In genomic region chr11:88598150-88598847, GRCm38 (mm10) we compare ENCODE assay signal across 9 mouse cellular contexts.
DNase-seq lines count a peak whose midpoint lies in the region; ATAC-seq and TF ChIP-seq lines count a peak whose summit lies in the region.
"Had no signal": no experiment of that assay in that cellular context is flagged by ENCODE, and none has a peak within 500 bp of the region (broad histone marks: within the 10 kb centered on the region; RNA-seq: fewer than 3 reads in every experiment).

No protein-coding gene starts in this region.

- ATAC-seq in hindbrain, embryonic 11.5 days (ENCODE audit: low FRiP score) = no peak
- no peak for ATAC-seq in hindbrain, embryonic 15.5 days (ENCODE audit: low FRiP score, low read depth)

- peaks cover 83% of the 10 kb centered on the region for H3K4me1 ChIP-seq in hindbrain, embryonic 10.5 days (replicated peaks)
- peaks cover 12% of the 10 kb centered on the region; the same call in 1 of the 2 replicates for H3K4me1 ChIP-seq in hindbrain, embryonic 11.5 days (replicated peaks; ENCODE audit: control insufficient read depth, insufficient read depth, low read length)
- peaks cover 55% of the 10 kb centered on the region for H3K4me1 ChIP-seq in thymus, adult 2 months (replicated peaks; ENCODE audit: control insufficient read depth, insufficient read depth, low read length)
- H3K4me1 ChIP-seq in hindbrain, embryonic 15.5 days (replicated peaks) = peaks cover 48% of the 10 kb centered on the region
- H3K4me1 ChIP-seq in small intestine, adult 2 months (ENCODE audit: control insufficient read depth, insufficient read depth, insufficient read length, low read length) = peaks cover 17% of the 10 kb centered on the region

- no peak for DNase-seq in hindbrain, embryonic 10.5 days (ENCODE audit: low spot score)
- no peak for DNase-seq in hindbrain, embryonic 11.5 days (ENCODE audit: low spot score)
- no peak for DNase-seq in thymus, adult 2 months
- DNase-seq in thymus, postnatal 14 days = no peak
- DNase-seq in urinary bladder, adult 2 months (ENCODE audit: low spot score) = no peak
- DNase-seq in frontal cortex, postnatal 10 days (ENCODE audit: low spot score in 2 of 2) = no peak
- DNase-seq: kidney, adult 8-10 months had no signal

- WGBS in hindbrain, embryonic 10.5 days = 73% methylated on average over 11 of the region's 11 CpGs
- 77% methylated on average over 11 of the region's 11 CpGs for WGBS in hindbrain, embryonic 11.5 days
- WGBS in thymus, adult 2 months = 40% methylated on average over 11 of the region's 11 CpGs
- WGBS in hindbrain, embryonic 15.5 days = 55% methylated on average over 11 of the region's 11 CpGs
- 77% methylated on average over 11 of the region's 11 CpGs for WGBS in small intestine, adult 2 months

- no peak for TF ChIP-seq POLR2A in thymus, adult 2 months (IDR thresholded peaks at IDR 0.05; ENCODE audit: control insufficient read depth, extremely low read depth, insufficient read depth, low read length, poor library complexity)
- no peak for TF ChIP-seq POLR2A in small intestine, adult 2 months (IDR thresholded peaks at IDR 0.05; ENCODE audit: low read depth, low read length)

- H3K27me3 ChIP-seq in hindbrain, embryonic 10.5 days (ENCODE audit: insufficient read depth, poor library complexity, severe bottlenecking) = no peaks in the 10 kb centered on the region
- no peaks in the 10 kb centered on the region for H3K27me3 ChIP-seq in hindbrain, embryonic 11.5 days (ENCODE audit: control insufficient read depth, insufficient read depth, low read length)
- no peaks in the 10 kb centered on the region for H3K27me3 ChIP-seq in thymus, adult 2 months (ENCODE audit: control insufficient read depth, insufficient read depth, low read length)
- no peaks in the 10 kb centered on the region for H3K27me3 ChIP-seq in hindbrain, embryonic 15.5 days
- no peaks in the 10 kb centered on the region for H3K27me3 ChIP-seq in small intestine, adult 2 months (ENCODE audit: control insufficient read depth, insufficient read depth, low read length)

- no peak overlapping the region for H3K4me2 ChIP-seq in hindbrain, embryonic 11.5 days (replicated peaks; ENCODE audit: low read depth, low read length)
- no peak overlapping the region for H3K4me2 ChIP-seq in hindbrain, embryonic 15.5 days

- TF ChIP-seq CTCF in thymus, adult 2 months (IDR thresholded peaks at IDR 0.05; ENCODE audit: borderline replicate concordance, control insufficient read depth, extremely low read depth, insufficient read depth, low read length, poor library complexity) = no peak
- no peak for TF ChIP-seq CTCF in small intestine, adult 2 months (IDR thresholded peaks at IDR 0.05; ENCODE audit: extremely low read depth, insufficient read length, insufficient replicate concordance, low read depth, low read length)

- H3K27ac ChIP-seq in hindbrain, embryonic 10.5 days = peak overlapping the region; percentile 46; the same call in 1 of the 2 replicates
- no peak overlapping the region for H3K27ac ChIP-seq in hindbrain, embryonic 11.5 days (ENCODE audit: low read depth, low read length)
- peak overlapping the region; percentile 94 for H3K27ac ChIP-seq in thymus, adult 2 months (ENCODE audit: control insufficient read depth, insufficient read depth, low read length)
- H3K27ac ChIP-seq in hindbrain, embryonic 15.5 days (replicated peaks) = peak overlapping the region; percentile 66
- H3K27ac ChIP-seq in small intestine, adult 2 months (ENCODE audit: insufficient read depth, low read depth, low read length) = peak overlapping the region; percentile 23

- H3K9me3 ChIP-seq in hindbrain, embryonic 10.5 days = no peaks in the 10 kb centered on the region
- H3K9me3 ChIP-seq in hindbrain, embryonic 11.5 days (ENCODE audit: control insufficient read depth, low read length) = no peaks in the 10 kb centered on the region
- H3K9me3 ChIP-seq in hindbrain, embryonic 15.5 days = no peaks in the 10 kb centered on the region

- H3K9ac ChIP-seq in hindbrain, embryonic 11.5 days (ENCODE audit: low read depth, low read length) = no peak overlapping the region
- no peak overlapping the region for H3K9ac ChIP-seq in hindbrain, embryonic 15.5 days

- H3K4me3 ChIP-seq in hindbrain, embryonic 10.5 days = no peak overlapping the region
- no peak overlapping the region for H3K4me3 ChIP-seq in hindbrain, embryonic 11.5 days (ENCODE audit: low read depth, low read length)
- H3K4me3 ChIP-seq in thymus, adult 2 months (ENCODE audit: control insufficient read depth, insufficient read depth, low read length) = no peak overlapping the region
- H3K4me3 ChIP-seq in hindbrain, embryonic 15.5 days = no peak overlapping the region
- H3K4me3 ChIP-seq in small intestine, adult 2 months (ENCODE audit: low read depth, low read length) = no peak overlapping the region

- H3K36me3 ChIP-seq in hindbrain, embryonic 10.5 days = peaks cover 78% of the 10 kb centered on the region
- H3K36me3 ChIP-seq in hindbrain, embryonic 11.5 days (ENCODE audit: control insufficient read depth, insufficient read depth, low read length) = no peaks in the 10 kb centered on the region
- H3K36me3 ChIP-seq in thymus, adult 2 months (ENCODE audit: control insufficient read depth, insufficient read depth, low read length) = no peaks in the 10 kb centered on the region
- no peaks in the 10 kb centered on the region for H3K36me3 ChIP-seq in hindbrain, embryonic 15.5 days
- H3K36me3 ChIP-seq in small intestine, adult 2 months (ENCODE audit: control insufficient read depth, insufficient read depth, low read length) = no peaks in the 10 kb centered on the region; the same call in 1 of the 2 replicates
